Mouse (Mus musculus): ENCODE results near the gene Exoc6b. TPM values are rescaled to one million over a fixed set of nuclear protein-coding genes. Genes with fewer than 3 reads are reported as not detected.

Gene Exoc6b
- polyA plus RNA-seq, 1 experiment from 2014 or later, result 21.0 TPM

DNA sequence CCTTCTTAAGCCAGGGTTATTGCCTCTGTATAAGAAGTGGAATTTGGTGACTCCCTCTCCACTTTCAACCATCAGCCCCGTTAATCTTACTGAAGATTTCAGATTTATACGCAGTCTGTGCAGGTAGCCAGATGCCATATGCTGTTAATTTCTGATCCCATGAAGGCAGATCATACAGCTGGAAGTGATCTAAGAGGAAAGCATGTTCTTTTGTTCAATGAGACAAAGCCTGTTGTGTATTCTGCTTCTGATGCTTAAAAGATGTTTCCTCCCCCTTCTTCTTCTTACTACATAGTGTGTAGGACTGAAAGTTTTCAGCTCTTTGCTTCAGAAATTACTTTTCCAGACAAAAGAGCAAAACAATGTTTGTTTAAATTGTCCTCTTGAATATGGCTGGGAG is 109.8 kb downstream of the Exoc6b start:
- DNase-seq (ENCODE audit: low spot score), result no peak
- no peaks in the 10 kb centered on the region for H3K27me3 ChIP-seq (ENCODE audit: insufficient read depth, poor library complexity, severe bottlenecking)
- no peaks in the 10 kb centered on the region for H3K36me3 ChIP-seq
- H3K4me1 ChIP-seq, result no peaks in the 10 kb centered on the region
- no peak overlapping the region for H3K27ac ChIP-seq
- H3K9me3 ChIP-seq, result no peaks in the 10 kb centered on the region
- H3K4me3 ChIP-seq, result no peak overlapping the region
- 84% methylated on average over 2 of the region's 2 CpGs for WGBS

GRCm38 (mm10) chr6:84951621-84952020 is 117.7 kb downstream of the Exoc6b start:
- no peak overlapping the region for H3K27ac ChIP-seq
- no peaks in the 10 kb centered on the region for H3K9me3 ChIP-seq
- no peak overlapping the region for H3K4me3 ChIP-seq
- H3K27me3 ChIP-seq (ENCODE audit: insufficient read depth, poor library complexity, severe bottlenecking), result no peaks in the 10 kb centered on the region
- 59% methylated on average over 1 of the region's 1 CpGs for WGBS
- no peaks in the 10 kb centered on the region for H3K36me3 ChIP-seq
- no peaks in the 10 kb centered on the region for H3K4me1 ChIP-seq
- DNase-seq (ENCODE audit: low spot score), result no peak

GRCm38 (mm10) chr6:84946569-84946968 is 122.7 kb downstream of the Exoc6b start:
- no peaks in the 10 kb centered on the region for H3K36me3 ChIP-seq
- H3K9me3 ChIP-seq, result no peaks in the 10 kb centered on the region
- no peak for DNase-seq (ENCODE audit: low spot score)
- 69% methylated on average over 3 of the region's 3 CpGs for WGBS
- H3K4me3 ChIP-seq, result no peak overlapping the region
- no peaks in the 10 kb centered on the region for H3K4me1 ChIP-seq
- no peak overlapping the region for H3K27ac ChIP-seq
- H3K27me3 ChIP-seq (ENCODE audit: insufficient read depth, poor library complexity, severe bottlenecking), result no peaks in the 10 kb centered on the region

GRCm38 (mm10) chr6:84946106-84946505 is 123.2 kb downstream of the Exoc6b start:
- Histone ChIP-seq H3K27me3 (ENCODE audit: insufficient read depth, poor library complexity, severe bottlenecking) (no peaks in the 10 kb centered on the region), H3K36me3 (no peaks in the 10 kb centered on the region), H3K4me1 (no peaks in the 10 kb centered on the region), H3K4me3 (no peak overlapping the region), H3K9me3 (no peaks in the 10 kb centered on the region), H3K27ac (no peak overlapping the region)
- DNase-seq (ENCODE audit: low spot score), result no peak
- 74% methylated on average over 2 of the region's 2 CpGs for WGBS

DNA sequence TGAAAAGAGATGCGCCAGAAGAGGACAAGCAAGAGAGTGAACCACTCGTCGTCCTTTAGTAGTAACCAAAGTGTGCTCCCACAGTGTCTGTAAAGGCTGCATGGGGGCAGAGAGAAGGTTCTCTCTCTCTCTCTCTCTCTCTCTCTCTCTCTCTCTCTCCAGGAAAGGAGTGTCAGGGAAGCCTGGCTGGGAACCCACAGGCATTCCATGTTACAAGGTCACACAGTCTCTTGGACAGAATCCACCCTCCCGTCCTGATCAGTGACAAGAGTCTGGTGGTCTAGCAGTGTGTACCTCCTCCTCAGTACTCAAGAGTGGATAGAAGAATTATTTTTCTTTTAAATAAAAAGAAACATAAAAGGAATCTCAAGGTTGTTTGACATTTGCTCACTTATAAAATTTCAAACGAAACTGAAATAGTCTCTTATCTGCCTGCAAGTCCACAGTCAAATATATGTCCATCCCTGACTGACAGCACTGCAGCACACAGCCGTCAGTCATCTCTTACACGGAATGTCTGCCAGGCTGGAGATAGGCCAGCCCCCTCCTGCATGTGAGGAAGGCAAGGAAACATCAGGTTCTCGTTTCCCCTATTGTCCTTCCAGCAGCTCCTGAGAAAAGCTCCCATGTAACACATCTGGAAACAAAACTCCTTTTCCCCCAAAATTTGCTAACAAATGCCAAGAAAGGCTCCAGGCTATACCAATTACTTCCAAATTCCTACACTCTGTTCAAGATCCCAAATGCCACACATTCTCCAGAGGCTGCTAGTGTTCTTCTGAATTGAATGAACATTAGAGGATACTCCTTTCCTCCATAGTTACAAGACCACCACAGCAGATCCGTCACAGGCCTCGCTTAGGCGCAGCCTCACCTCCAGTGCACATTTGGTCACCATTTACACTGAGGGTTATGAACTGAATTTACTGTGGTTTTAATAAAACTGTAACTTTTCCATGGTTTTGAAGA is 136.1 kb downstream of the Exoc6b start:
- DNase-seq (ENCODE audit: low spot score), result no peak
- Histone ChIP-seq H3K4me3 (no peak overlapping the region), H3K9me3 (no peaks in the 10 kb centered on the region), H3K4me1 (peaks cover 30% of the 10 kb centered on the region), H3K27ac (peak overlapping the region; percentile 75), H3K27me3 (ENCODE audit: insufficient read depth, poor library complexity, severe bottlenecking) (no peaks in the 10 kb centered on the region), H3K36me3 (no peaks in the 10 kb centered on the region)
- WGBS, result 42% methylated on average over 11 of the region's 11 CpGs

DNA sequence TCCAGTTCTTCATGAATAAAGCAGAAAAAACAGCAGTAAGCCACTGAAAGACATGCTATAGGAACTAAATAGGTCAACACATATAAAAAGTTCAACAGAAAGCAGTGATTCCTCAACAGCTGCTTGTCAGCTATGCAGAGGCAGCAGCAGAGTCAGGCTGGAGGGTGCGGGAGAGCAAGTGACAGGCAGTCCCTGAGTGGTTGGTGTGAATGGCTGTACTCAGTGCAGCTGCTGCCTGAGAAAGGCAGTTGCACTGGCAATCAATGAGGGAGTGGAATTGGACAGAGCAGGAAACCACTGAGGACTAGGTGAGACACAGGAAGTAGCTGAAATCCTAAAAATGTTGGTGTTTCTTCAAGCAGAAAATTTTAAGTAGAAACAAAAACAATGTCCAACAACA is 138.3 kb downstream of the Exoc6b start:
- no peaks in the 10 kb centered on the region for H3K27me3 ChIP-seq (ENCODE audit: insufficient read depth, poor library complexity, severe bottlenecking)
- H3K4me3 ChIP-seq, result no peak overlapping the region
- H3K36me3 ChIP-seq, result no peaks in the 10 kb centered on the region
- WGBS, result 21% methylated on average over 1 of the region's 1 CpGs
- H3K4me1 ChIP-seq, result peaks cover 30% of the 10 kb centered on the region
- DNase-seq (ENCODE audit: low spot score), result no peak
- no peaks in the 10 kb centered on the region for H3K9me3 ChIP-seq
- H3K27ac ChIP-seq, result no peak overlapping the region

- no peak for DNase-seq (ENCODE audit: low spot score)
Measured at GRCm38 (mm10) chr6:84926066-84926465, 143.2 kb downstream of the Exoc6b start.

GRCm38 (mm10) chr6:84923760-84924221 is 145.5 kb downstream of the Exoc6b start:
- H3K4me3 ChIP-seq, result peak overlapping the region; percentile 25; the same call in 1 of the 2 replicates
- no peaks in the 10 kb centered on the region for H3K36me3 ChIP-seq
- peak; percentile 78 for DNase-seq (ENCODE audit: low spot score)
- no peaks in the 10 kb centered on the region for H3K9me3 ChIP-seq
- H3K4me1 ChIP-seq, result peaks cover 9% of the 10 kb centered on the region
- H3K27ac ChIP-seq, result peak overlapping the region; percentile 65
- 39% methylated on average over 12 of the region's 12 CpGs for WGBS
- H3K27me3 ChIP-seq (ENCODE audit: insufficient read depth, poor library complexity, severe bottlenecking), result no peaks in the 10 kb centered on the region

More at GRCm38 (mm10) chr6:84926066-84926465, 143.2 kb downstream of the Exoc6b start:
- peaks cover 9% of the 10 kb centered on the region for H3K4me1 ChIP-seq
- 58% methylated on average over 3 of the region's 3 CpGs for WGBS
- H3K9me3 ChIP-seq, result no peaks in the 10 kb centered on the region
- no peaks in the 10 kb centered on the region for H3K36me3 ChIP-seq
- no peaks in the 10 kb centered on the region for H3K27me3 ChIP-seq (ENCODE audit: insufficient read depth, poor library complexity, severe bottlenecking)
- H3K4me3 ChIP-seq, result no peak overlapping the region
- no peak overlapping the region for H3K27ac ChIP-seq

GRCm38 (mm10) chr6:84916291-84916690 is 153.0 kb downstream of the Exoc6b start:
- Histone ChIP-seq H3K4me3 (no peak overlapping the region), H3K27me3 (ENCODE audit: insufficient read depth, poor library complexity, severe bottlenecking) (no peaks in the 10 kb centered on the region), H3K9me3 (no peaks in the 10 kb centered on the region), H3K4me1 (no peaks in the 10 kb centered on the region), H3K36me3 (no peaks in the 10 kb centered on the region), H3K27ac (no peak overlapping the region)
- no peak for DNase-seq (ENCODE audit: low spot score)
- WGBS, result 23% methylated on average over 2 of the region's 2 CpGs

DNA sequence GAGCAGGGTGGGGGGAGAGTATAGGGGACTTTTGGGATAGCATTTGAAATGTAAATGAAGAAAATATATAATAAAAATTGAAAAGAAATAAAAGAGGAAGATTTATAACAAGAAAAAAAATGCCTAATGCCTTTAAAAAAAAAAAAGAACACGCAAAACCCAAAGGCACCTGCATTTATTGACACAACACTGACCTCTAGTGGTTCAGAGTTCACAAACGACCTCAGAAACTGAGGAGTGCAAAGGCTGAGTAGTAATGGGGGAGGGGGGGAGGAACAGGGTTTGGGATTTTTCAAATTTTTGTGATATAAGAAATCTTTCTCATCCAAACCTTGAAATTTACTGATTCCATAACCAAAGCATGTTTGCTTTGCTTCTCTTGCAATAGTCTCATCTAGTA is 156.9 kb downstream of the Exoc6b start:
- Histone ChIP-seq H3K4me1 (no peaks in the 10 kb centered on the region), H3K36me3 (no peaks in the 10 kb centered on the region), H3K27me3 (ENCODE audit: insufficient read depth, poor library complexity, severe bottlenecking) (no peaks in the 10 kb centered on the region), H3K9me3 (no peaks in the 10 kb centered on the region), H3K4me3 (no peak overlapping the region), H3K27ac (no peak overlapping the region)
- no peak for DNase-seq (ENCODE audit: low spot score)
- 6% methylated on average over 2 of the region's 2 CpGs for WGBS

DNA sequence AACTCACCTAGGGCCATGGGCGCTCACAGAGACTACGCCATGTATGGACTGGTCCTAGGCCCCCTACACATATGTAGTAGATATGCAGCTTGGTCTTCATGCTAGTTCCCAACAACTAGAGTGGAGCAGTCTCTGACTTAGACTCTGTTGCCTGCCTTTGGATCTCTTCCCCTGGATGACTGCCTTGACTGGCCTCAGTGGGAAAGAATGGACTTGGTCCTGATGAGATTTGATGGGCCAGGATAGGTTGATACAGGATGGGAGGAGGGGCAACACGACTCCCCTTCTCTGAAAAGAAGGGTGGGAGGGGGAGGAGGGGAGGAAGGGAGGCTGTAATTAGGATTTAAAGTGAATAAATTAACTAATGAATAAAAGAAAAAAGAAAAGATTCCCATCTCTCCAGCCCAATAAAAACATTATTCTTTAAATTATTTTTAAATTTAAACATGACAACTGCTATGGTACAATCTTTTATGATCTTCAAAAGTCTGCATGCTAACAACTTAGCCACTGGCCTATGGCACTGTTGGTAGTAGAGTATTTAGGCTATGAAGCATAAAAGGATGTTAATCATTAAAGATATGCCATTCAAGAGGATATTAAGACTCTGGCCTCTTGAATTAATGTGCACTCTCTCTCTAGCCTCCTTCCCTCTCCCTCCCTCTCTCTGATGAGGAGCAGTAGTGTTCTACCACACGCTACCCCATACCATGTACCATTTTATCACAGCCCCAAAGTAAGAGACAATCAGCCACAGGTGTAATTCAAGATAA is 170.1 kb downstream of the Exoc6b start:
- Histone ChIP-seq H3K4me1 (peaks cover 7% of the 10 kb centered on the region; the same call in 1 of the 2 replicates), H3K27me3 (ENCODE audit: insufficient read depth, poor library complexity, severe bottlenecking) (no peaks in the 10 kb centered on the region), H3K36me3 (no peaks in the 10 kb centered on the region), H3K9me3 (no peaks in the 10 kb centered on the region), H3K4me3 (no peak overlapping the region), H3K27ac (no peak overlapping the region)
- 85% methylated on average over 4 of the region's 4 CpGs for WGBS
- no peak for DNase-seq (ENCODE audit: low spot score)

DNA sequence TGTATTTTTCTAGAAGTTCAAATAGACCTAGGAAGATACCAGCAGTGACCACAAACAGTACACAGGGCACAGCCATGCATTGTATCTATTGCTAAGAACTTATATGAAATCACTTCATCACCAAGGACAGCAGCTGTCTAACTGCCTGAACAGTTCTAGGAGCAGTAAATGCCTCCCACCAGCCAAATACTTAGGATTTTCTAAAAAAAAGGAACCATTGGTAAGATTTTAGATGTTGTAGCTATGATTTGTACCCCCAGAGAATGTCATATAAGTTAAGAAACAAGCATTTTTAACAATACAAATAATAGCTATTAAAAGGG is 175.6 kb downstream of the Exoc6b start:
- H3K4me3 ChIP-seq, result no peak overlapping the region
- H3K27me3 ChIP-seq (ENCODE audit: insufficient read depth, poor library complexity, severe bottlenecking), result no peaks in the 10 kb centered on the region
- H3K36me3 ChIP-seq, result no peaks in the 10 kb centered on the region
- no peak for DNase-seq (ENCODE audit: low spot score)
- peaks cover 14% of the 10 kb centered on the region for H3K4me1 ChIP-seq
- H3K27ac ChIP-seq, result no peak overlapping the region
- H3K9me3 ChIP-seq, result no peaks in the 10 kb centered on the region

Data from heart, embryonic 10.5 days (tissue).